Mouse (Mus musculus): ENCODE data around the gene Zfp119b. TPM values are rescaled to one million over a fixed set of nuclear protein-coding genes. Genes with fewer than 3 reads are reported as not detected.

The Zfp119b gene
- polyA plus RNA-seq, 1 experiment from 2014 or later: 8.1 TPM

DNA sequence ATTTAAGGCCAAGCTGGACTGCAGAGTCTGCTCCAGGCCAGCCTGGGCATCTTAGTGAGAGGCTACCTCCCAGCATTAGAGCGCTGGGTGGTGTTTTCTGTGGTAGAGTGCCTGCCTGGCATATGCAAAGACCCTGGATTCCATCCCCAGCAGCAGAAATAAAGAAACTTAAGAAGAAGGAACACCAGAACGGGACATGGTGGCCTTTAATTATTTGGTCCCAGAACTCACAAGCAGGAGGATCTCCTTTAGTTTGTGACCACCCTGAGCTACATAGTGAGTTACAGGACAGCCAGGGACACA lies 9.2 kb upstream of the Zfp119b start:
- Histone ChIP-seq H3K36me3 (ENCODE audit: insufficient read depth, low read length) (0 out of 2 replicates have a peak, but pooled peaks cover under 1% of the 10 kb centered on the region), H3K27ac (peak overlapping the region; percentile 96)
- TF ChIP-seq CTCF (IDR thresholded peaks at IDR 0.05; ENCODE audit: low read depth): no peak

DNA sequence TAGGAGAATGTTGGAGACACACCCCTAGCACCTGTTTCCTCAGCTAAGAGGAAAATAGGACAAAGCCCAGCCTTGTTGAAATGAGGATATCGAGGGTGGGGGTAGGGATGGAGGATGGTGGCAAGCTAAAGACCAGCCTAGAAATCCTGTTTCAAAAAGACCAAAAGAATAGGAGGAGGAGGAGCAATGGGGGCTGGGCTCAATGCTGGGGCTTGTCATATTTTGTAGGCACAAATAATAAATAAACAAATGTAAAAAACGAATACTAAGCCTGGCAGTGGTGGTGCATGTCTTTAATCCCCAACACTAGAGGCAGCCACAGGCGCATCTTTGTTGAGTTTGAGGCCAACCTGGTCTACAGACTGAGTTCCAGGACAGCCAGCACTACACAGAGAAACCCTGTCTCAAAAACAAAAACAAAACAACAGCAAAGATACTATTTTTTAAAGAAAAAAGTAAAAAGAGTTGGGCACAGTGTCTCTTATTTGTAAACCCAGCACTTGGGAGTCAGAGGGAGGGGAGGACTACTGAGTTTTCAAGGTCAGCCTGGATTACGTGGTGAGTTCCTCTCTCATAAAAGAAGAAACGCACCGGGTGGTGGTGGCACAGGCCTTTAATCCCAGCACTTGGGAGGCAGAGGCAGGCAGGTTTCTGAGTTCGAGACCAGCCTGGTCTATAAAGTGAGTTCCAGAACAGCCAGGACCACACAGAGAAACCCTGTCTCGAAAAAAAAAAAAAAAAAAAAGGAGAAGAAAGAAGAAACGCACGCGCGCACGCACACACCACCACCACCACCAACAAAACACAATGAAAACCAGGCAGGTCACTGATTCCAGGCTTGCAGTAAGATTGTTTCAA lies 8.7 kb upstream of the Zfp119b start:
- H3K36me3 ChIP-seq (ENCODE audit: insufficient read depth, low read length): no peaks in the 10 kb centered on the region
- peak overlapping the region; percentile 58 for H3K4me2 ChIP-seq (ENCODE audit: low read length)
- no peaks in the 10 kb centered on the region for H3K9me3 ChIP-seq (replicated peaks; ENCODE audit: low read length)
- DNase-seq (ENCODE audit: low spot score) (no peak), ATAC-seq (replicated peaks; ENCODE audit: low FRiP score, low read depth) (no peak)
- H3K27me3 ChIP-seq (ENCODE audit: insufficient read depth, low read length): no peaks in the 10 kb centered on the region
- H3K27ac ChIP-seq: peak overlapping the region; percentile 96
- H3K4me1 ChIP-seq (replicated peaks; ENCODE audit: insufficient read depth, low read length): peaks cover 10% of the 10 kb centered on the region
- H3K4me3 ChIP-seq (replicated peaks; ENCODE audit: low read depth, low read length): peak overlapping the region; percentile 47
- 79% methylated on average over 13 of the region's 13 CpGs for WGBS
- TF ChIP-seq CTCF (IDR thresholded peaks at IDR 0.05; ENCODE audit: low read depth): no peak
- H3K9ac ChIP-seq (ENCODE audit: low read depth, low read length): peak overlapping the region; percentile 46; the same call in 1 of the 2 replicates

More for the DNA sequence above, 9.2 kb upstream of the Zfp119b start:
- peak overlapping the region; percentile 47 for H3K4me3 ChIP-seq (replicated peaks; ENCODE audit: low read depth, low read length)
- H3K27me3 ChIP-seq (ENCODE audit: insufficient read depth, low read length): no peaks in the 10 kb centered on the region
- 43% methylated on average over 2 of the region's 2 CpGs for WGBS
- peak overlapping the region; percentile 58 for H3K4me2 ChIP-seq (ENCODE audit: low read length)
- no peaks in the 10 kb centered on the region for H3K9me3 ChIP-seq (replicated peaks; ENCODE audit: low read length)
- peaks cover 10% of the 10 kb centered on the region for H3K4me1 ChIP-seq (replicated peaks; ENCODE audit: insufficient read depth, low read length)
- ATAC-seq (replicated peaks; ENCODE audit: low FRiP score, low read depth) (no peak), DNase-seq (ENCODE audit: low spot score) (no peak)
- H3K9ac ChIP-seq (ENCODE audit: low read depth, low read length): peak overlapping the region; percentile 46; the same call in 1 of the 2 replicates

DNA sequence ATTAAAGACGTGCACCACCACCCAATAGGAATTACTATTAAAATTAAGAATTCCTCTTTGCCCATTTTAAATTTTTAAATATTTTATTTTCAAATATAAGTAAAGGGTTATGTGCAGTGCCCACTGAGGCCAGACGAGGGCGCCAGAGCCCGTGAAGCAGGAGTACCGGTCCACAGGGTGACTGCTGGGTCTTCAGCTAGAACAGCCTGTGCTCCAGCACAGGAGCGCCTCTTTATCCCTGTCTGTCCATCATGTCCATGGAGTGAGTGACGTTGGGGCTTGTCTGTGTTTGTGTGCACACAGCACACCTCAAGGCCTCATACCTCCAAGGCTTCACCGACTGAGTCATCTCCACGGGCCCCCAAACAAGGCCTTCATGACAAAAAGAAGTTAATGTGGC lies 7.9 kb upstream of the Zfp119b start:
- Histone ChIP-seq H3K4me3 (replicated peaks; ENCODE audit: low read depth, low read length) (no peak overlapping the region), H3K9ac (ENCODE audit: low read depth, low read length) (no peak overlapping the region), H3K27me3 (ENCODE audit: insufficient read depth, low read length) (no peaks in the 10 kb centered on the region), H3K36me3 (ENCODE audit: insufficient read depth, low read length) (no peaks in the 10 kb centered on the region), H3K4me2 (ENCODE audit: low read length) (no peak overlapping the region), H3K4me1 (replicated peaks; ENCODE audit: insufficient read depth, low read length) (peaks cover 10% of the 10 kb centered on the region), H3K27ac (no peak overlapping the region), H3K9me3 (replicated peaks; ENCODE audit: low read length) (no peaks in the 10 kb centered on the region)
- peak; percentile 84 for DNase-seq (ENCODE audit: low spot score)
- no peak; the same call in 1 of the 2 replicates for ATAC-seq (replicated peaks; ENCODE audit: low FRiP score, low read depth)
- WGBS: 17% methylated on average over 9 of the region's 9 CpGs
- peak; percentile 87 for TF ChIP-seq CTCF (IDR thresholded peaks at IDR 0.05; ENCODE audit: low read depth)

DNA sequence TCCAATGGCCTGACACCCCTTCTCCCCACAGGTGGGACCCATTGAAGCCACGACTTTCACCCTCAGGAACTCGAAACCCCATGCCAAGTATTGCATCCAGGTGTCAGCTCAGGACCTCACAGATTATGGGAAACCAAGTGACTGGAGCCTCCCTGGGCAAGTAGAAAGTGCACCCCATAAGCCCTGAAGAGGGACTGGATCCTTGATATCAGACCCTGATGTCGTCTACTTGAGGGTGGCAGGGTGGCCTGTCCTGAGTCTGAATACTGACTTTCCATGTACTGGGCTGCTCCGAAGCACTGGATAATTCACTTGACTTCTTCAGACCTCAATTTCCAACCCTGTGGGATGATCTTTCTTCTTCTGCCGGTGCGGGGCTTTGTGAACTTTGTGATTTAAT lies 7.3 kb upstream of the Zfp119b start:
- H3K4me1 ChIP-seq (replicated peaks; ENCODE audit: insufficient read depth, low read length): peaks cover 10% of the 10 kb centered on the region
- no peak for TF ChIP-seq CTCF (IDR thresholded peaks at IDR 0.05; ENCODE audit: low read depth)
- WGBS: 39% methylated on average over 6 of the region's 6 CpGs
- H3K36me3 ChIP-seq (ENCODE audit: insufficient read depth, low read length): no peaks in the 10 kb centered on the region
- peak overlapping the region; percentile 28; the same call in 1 of the 2 replicates for H3K4me3 ChIP-seq (replicated peaks; ENCODE audit: low read depth, low read length)
- H3K4me2 ChIP-seq (ENCODE audit: low read length): peak overlapping the region; percentile 66
- DNase-seq (ENCODE audit: low spot score) (no peak), ATAC-seq (replicated peaks; ENCODE audit: low FRiP score, low read depth) (no peak)
- no peaks in the 10 kb centered on the region for H3K27me3 ChIP-seq (ENCODE audit: insufficient read depth, low read length)
- no peak overlapping the region for H3K27ac ChIP-seq
- 0 out of 2 replicates have a peak overlapping the region, but pooled peaks have one; percentile 14 for H3K9ac ChIP-seq (ENCODE audit: low read depth, low read length)
- no peaks in the 10 kb centered on the region for H3K9me3 ChIP-seq (replicated peaks; ENCODE audit: low read length)

DNA sequence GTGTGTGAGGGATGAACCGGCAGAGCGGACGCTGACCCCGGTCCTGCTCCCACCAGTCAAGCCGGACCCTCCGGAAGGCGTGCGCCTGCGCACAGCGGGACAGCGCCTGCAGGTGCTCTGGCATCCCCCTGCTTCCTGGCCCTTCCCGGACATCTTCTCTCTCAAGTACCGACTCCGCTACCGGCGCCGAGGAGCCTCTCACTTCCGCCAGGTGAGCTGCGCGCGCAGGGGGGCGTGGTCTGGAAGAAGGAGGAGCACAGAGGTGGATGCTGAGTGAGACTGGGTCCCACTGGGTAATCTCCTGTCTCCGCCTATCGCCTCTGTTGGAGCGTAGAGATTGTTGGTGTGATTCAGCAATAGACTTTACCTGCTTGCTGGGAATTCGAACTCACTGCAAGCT lies 6.8 kb upstream of the Zfp119b start:
- Histone ChIP-seq H3K4me1 (replicated peaks; ENCODE audit: insufficient read depth, low read length) (peaks cover 10% of the 10 kb centered on the region), H3K36me3 (ENCODE audit: insufficient read depth, low read length) (no peaks in the 10 kb centered on the region), H3K27me3 (ENCODE audit: insufficient read depth, low read length) (no peaks in the 10 kb centered on the region), H3K9ac (ENCODE audit: low read depth, low read length) (0 out of 2 replicates have a peak overlapping the region, but pooled peaks have one; percentile 14), H3K4me2 (ENCODE audit: low read length) (peak overlapping the region; percentile 66), H3K4me3 (replicated peaks; ENCODE audit: low read depth, low read length) (peak overlapping the region; percentile 28), H3K9me3 (replicated peaks; ENCODE audit: low read length) (no peaks in the 10 kb centered on the region), H3K27ac (no peak overlapping the region)
- TF ChIP-seq CTCF (IDR thresholded peaks at IDR 0.05; ENCODE audit: low read depth): no peak
- 4% methylated on average over 21 of the region's 26 CpGs for WGBS
- ATAC-seq (replicated peaks; ENCODE audit: low FRiP score, low read depth) (peak; percentile 41), DNase-seq (ENCODE audit: low spot score) (peak; percentile 62)

DNA sequence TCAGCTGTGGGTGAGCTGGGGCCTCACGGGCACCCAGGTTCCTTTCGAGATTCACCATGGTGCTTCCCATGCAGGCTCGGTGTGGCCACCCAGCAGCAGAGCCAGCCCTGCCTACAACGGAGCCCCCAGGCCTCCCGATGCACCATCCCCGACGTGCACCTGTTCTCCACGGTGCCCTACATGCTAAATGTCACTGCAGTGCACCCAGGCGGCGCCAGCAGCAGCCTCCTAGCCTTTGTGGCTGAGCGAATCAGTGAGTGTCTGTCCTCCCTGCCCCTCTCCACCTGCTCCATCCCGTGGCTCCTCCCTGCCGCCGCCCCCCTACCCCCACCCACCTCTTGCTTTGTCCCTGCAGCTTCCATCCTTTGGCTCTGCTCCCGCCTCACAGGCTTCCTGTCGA lies 4.9 kb upstream of the Zfp119b start:
- Histone ChIP-seq H3K27ac (no peak overlapping the region), H3K4me2 (ENCODE audit: low read length) (no peak overlapping the region), H3K4me1 (replicated peaks; ENCODE audit: insufficient read depth, low read length) (peaks cover 3% of the 10 kb centered on the region; the same call in 1 of the 2 replicates), H3K27me3 (ENCODE audit: insufficient read depth, low read length) (no peaks in the 10 kb centered on the region), H3K9ac (ENCODE audit: low read depth, low read length) (no peak overlapping the region), H3K36me3 (ENCODE audit: insufficient read depth, low read length) (no peaks in the 10 kb centered on the region), H3K9me3 (replicated peaks; ENCODE audit: low read length) (no peaks in the 10 kb centered on the region), H3K4me3 (replicated peaks; ENCODE audit: low read depth, low read length) (no peak overlapping the region)
- WGBS: 36% methylated on average over 16 of the region's 16 CpGs
- ATAC-seq (replicated peaks; ENCODE audit: low FRiP score, low read depth) (no peak), DNase-seq (ENCODE audit: low spot score) (no peak)
- TF ChIP-seq CTCF (IDR thresholded peaks at IDR 0.05; ENCODE audit: low read depth): no peak
